Mouse (Mus musculus): ENCODE measurements around the gene Mdm2. TPM values are rescaled to one million over a fixed set of nuclear protein-coding genes. Genes with fewer than 3 reads are reported as not detected.

The Mdm2 gene
- polyA plus RNA-seq, 1 experiment from 2014 or later = 20.7 TPM

DNA sequence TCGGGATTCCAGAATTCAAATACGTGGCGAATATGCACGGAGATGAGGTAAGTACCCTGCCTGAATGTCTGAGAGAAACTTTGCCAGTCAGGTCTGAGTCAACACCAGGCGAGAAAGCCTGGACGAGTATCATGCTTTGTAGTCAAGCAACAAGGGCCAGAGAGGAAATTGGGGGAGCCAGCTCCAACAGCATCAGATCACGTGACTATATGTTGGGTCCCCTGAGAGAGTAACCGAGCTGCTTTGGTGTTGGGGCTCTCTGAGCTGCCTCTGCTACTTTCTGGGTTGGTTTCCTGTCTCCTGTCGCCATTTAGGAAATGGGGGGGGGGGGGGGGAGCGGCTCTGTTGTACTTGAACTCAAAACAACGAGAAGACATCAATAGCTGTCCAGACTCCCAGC lies 50.7 kb downstream of the Mdm2 start:
- no peaks in the 10 kb centered on the region for H3K9me3 ChIP-seq (replicated peaks; ENCODE audit: control insufficient read depth, low read length)
- ATAC-seq (ENCODE audit: low read depth) = no peak
- no peak overlapping the region for H3K4me2 ChIP-seq (ENCODE audit: low read depth, low read length)
- no peaks in the 10 kb centered on the region; the same call in 1 of the 2 replicates for H3K4me1 ChIP-seq (ENCODE audit: control insufficient read depth, low read depth, low read length)
- 41% methylated on average over 11 of the region's 11 CpGs for WGBS (ENCODE audit: insufficient replicate concordance)
- no peak overlapping the region for H3K27ac ChIP-seq (ENCODE audit: low read length)
- H3K36me3 ChIP-seq (ENCODE audit: control insufficient read depth, insufficient read depth) = no peaks in the 10 kb centered on the region
- H3K4me3 ChIP-seq (ENCODE audit: low read depth, low read length) = no peak overlapping the region
- H3K27me3 ChIP-seq (ENCODE audit: control insufficient read depth, insufficient read depth, low read depth, low read length) = no peaks in the 10 kb centered on the region
- no peak overlapping the region for H3K9ac ChIP-seq (ENCODE audit: low read depth, low read length)

DNA sequence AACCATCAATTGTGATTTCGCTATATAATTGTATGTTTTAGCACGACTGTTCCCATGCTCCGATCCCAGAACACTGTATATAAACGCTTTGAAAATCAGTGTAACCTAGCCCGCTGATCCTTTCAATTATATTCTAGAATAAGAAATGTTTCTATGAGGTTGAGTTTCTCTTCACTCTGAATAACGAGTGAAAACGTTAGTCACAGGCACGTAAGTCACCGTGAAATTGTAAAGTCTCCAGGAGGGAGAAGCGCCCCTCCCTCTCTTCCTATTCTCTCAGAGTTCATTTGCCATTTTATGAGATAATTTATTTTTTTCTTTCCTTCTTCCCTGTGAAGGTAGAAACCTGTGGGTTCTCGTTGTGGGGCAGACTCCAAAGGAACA lies 51.1 kb downstream of the Mdm2 start:
- Histone ChIP-seq H3K4me1 (ENCODE audit: control insufficient read depth, low read depth, low read length) (no peaks in the 10 kb centered on the region), H3K4me2 (ENCODE audit: low read depth, low read length) (no peak overlapping the region), H3K9ac (ENCODE audit: low read depth, low read length) (no peak overlapping the region), H3K36me3 (ENCODE audit: control insufficient read depth, insufficient read depth) (no peaks in the 10 kb centered on the region), H3K4me3 (ENCODE audit: low read depth, low read length) (no peak overlapping the region), H3K9me3 (replicated peaks; ENCODE audit: control insufficient read depth, low read length) (no peaks in the 10 kb centered on the region), H3K27ac (ENCODE audit: low read length) (no peak overlapping the region), H3K27me3 (ENCODE audit: control insufficient read depth, insufficient read depth, low read depth, low read length) (no peaks in the 10 kb centered on the region)
- 68% methylated on average over 11 of the region's 11 CpGs for WGBS (ENCODE audit: insufficient replicate concordance)
- no peak for ATAC-seq (ENCODE audit: low read depth)

DNA sequence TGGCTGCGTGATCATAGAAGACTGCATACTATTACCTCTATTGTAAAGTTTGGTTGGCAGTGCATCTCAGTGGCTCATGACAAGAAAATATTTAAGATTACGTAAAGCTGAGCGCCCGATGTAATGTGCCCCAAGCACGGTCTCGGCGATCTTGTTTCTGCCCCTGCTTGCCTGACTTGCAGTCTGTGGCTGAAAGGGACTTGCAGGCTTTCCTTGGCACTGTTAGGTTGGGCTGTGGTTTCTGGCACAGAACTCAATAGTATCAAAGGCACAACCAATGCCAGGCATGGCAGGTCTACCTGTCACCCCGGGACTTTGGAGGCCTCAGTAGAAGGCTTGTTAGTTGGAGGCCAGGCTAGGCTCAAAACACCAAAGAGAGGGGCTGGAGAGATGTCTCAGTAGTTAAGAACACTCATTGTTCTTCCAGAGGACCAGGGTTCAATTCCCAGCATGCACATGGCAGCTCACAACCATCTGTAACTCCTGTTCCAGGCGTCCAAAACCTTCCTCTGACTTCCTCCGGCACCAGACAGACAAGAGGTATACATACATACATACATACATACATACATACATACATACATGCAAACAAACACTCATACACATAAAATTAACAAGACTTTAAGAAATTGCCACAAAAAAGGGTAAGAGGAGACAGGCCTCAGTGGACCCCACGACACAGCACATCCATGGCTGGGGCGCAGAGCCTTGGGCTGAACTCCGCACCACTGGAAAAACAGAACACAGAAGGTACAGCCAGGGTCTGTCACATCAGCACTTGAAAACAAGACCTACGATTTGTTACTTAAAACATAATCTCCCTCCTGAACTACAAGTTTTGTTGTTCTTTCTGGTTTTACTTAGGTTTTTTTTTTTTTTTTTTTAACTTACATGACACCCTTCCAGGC lies 51.8 kb downstream of the Mdm2 start:
- Histone ChIP-seq H3K36me3 (ENCODE audit: control insufficient read depth, insufficient read depth) (no peaks in the 10 kb centered on the region), H3K4me3 (ENCODE audit: low read depth, low read length) (no peak overlapping the region), H3K9ac (ENCODE audit: low read depth, low read length) (no peak overlapping the region), H3K27me3 (ENCODE audit: control insufficient read depth, insufficient read depth, low read depth, low read length) (no peaks in the 10 kb centered on the region), H3K4me2 (ENCODE audit: low read depth, low read length) (no peak overlapping the region), H3K27ac (ENCODE audit: low read length) (no peak overlapping the region), H3K4me1 (ENCODE audit: control insufficient read depth, low read depth, low read length) (no peaks in the 10 kb centered on the region), H3K9me3 (replicated peaks; ENCODE audit: control insufficient read depth, low read length) (no peaks in the 10 kb centered on the region)
- no peak for ATAC-seq (ENCODE audit: low read depth)
- 76% methylated on average over 14 of the region's 14 CpGs for WGBS (ENCODE audit: insufficient replicate concordance)

DNA sequence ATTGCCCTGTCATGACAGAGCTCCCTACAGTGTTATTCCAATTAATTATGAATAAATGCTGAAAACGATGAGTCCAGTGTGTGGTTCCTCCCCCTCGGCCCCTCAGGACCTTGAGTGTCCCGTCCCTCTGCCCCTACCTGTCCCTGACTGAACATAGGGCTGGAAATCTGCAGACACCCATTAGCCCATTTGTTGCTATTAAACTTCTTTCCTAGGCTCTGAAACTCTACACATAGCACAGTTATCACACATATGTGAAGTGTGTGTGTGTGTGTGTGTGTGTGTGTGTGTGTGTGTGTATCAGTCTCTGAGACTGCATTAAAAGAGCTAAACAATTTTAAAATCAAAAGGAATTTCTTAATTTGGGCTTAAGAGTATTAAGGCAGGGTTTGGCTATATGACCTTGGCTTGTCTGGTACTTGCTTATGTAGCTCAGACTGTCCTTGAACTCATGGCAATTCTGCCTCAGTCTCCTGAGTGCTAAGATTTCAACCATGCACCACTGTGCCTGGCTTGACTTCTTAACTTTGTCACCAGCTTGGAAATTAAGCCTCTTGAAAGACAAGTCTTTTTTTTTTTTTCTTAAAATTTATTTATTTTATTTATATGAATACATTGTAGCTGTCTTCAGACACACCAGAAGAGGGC lies 52.8 kb downstream of the Mdm2 start:
- H3K9ac ChIP-seq (ENCODE audit: low read depth, low read length) = no peak overlapping the region
- H3K4me3 ChIP-seq (ENCODE audit: low read depth, low read length) = no peak overlapping the region
- H3K27me3 ChIP-seq (ENCODE audit: control insufficient read depth, insufficient read depth, low read depth, low read length) = no peaks in the 10 kb centered on the region
- 65% methylated on average over 3 of the region's 3 CpGs for WGBS (ENCODE audit: insufficient replicate concordance)
- H3K27ac ChIP-seq (ENCODE audit: low read length) = no peak overlapping the region
- no peaks in the 10 kb centered on the region for H3K36me3 ChIP-seq (ENCODE audit: control insufficient read depth, insufficient read depth)
- ATAC-seq (ENCODE audit: low read depth) = no peak
- H3K4me1 ChIP-seq (ENCODE audit: control insufficient read depth, low read depth, low read length) = no peaks in the 10 kb centered on the region
- H3K9me3 ChIP-seq (replicated peaks; ENCODE audit: control insufficient read depth, low read length) = no peaks in the 10 kb centered on the region
- no peak overlapping the region for H3K4me2 ChIP-seq (ENCODE audit: low read depth, low read length)

DNA sequence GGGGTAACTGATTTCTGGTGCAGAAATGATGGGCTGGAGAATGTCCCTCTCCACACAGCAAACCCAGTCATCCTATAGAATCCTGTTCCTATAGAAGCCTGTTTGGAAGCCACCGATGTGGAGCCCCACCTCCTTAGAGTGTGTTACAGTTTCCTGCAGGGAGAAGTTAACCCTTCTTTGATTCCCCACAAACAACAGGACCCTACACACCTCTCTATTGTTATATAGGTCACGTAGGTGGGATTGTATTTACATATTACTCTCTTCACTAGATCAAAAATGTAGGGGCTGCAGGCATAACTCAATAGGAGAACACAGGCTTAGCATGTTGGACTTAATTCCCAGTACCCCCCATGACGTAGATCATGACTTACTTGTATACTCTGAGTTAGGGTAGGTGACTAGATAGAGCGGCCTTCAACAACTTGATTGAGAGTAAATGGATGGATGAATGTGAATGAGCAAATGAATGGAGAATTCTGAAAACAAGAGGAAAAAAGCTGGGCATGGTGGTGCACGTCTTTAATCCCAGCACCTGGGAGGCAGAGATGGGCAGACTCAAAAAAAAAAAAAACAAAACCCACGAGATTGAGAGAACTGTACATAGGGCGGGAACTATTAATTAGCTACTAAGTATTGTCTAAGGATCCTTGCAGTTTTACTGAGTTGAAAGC lies 53.4 kb downstream of the Mdm2 start:
- no peak for ATAC-seq (ENCODE audit: low read depth)
- no peaks in the 10 kb centered on the region for H3K27me3 ChIP-seq (ENCODE audit: control insufficient read depth, insufficient read depth, low read depth, low read length)
- H3K9ac ChIP-seq (ENCODE audit: low read depth, low read length) = no peak overlapping the region
- no peak overlapping the region for H3K4me3 ChIP-seq (ENCODE audit: low read depth, low read length)
- H3K9me3 ChIP-seq (replicated peaks; ENCODE audit: control insufficient read depth, low read length) = no peaks in the 10 kb centered on the region
- H3K27ac ChIP-seq (ENCODE audit: low read length) = no peak overlapping the region
- no peaks in the 10 kb centered on the region for H3K4me1 ChIP-seq (ENCODE audit: control insufficient read depth, low read depth, low read length)
- H3K4me2 ChIP-seq (ENCODE audit: low read depth, low read length) = no peak overlapping the region
- H3K36me3 ChIP-seq (ENCODE audit: control insufficient read depth, insufficient read depth) = no peaks in the 10 kb centered on the region
- WGBS (ENCODE audit: insufficient replicate concordance) = 66% methylated on average over 7 of the region's 7 CpGs

DNA sequence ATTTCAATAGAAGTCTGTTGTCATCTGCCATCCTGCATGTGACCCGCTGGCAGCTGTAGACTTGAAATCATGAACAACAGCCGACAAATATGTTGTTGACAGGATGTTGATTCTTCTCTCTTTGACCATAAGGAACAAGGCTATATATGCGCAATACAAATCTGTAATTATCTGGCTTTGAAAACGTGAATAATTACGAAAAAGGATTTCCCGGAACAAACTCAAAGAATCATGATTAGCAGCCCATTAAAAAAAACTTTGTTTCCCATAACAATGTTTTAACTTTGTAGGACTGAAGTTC lies 53.9 kb downstream of the Mdm2 start:
- H3K9me3 ChIP-seq (replicated peaks; ENCODE audit: control insufficient read depth, low read length) = no peaks in the 10 kb centered on the region
- no peak for ATAC-seq (ENCODE audit: low read depth)
- no peaks in the 10 kb centered on the region for H3K4me1 ChIP-seq (ENCODE audit: control insufficient read depth, low read depth, low read length)
- no peaks in the 10 kb centered on the region for H3K36me3 ChIP-seq (ENCODE audit: control insufficient read depth, insufficient read depth)
- no peak overlapping the region for H3K4me2 ChIP-seq (ENCODE audit: low read depth, low read length)
- no peaks in the 10 kb centered on the region for H3K27me3 ChIP-seq (ENCODE audit: control insufficient read depth, insufficient read depth, low read depth, low read length)
- WGBS (ENCODE audit: insufficient replicate concordance) = 66% methylated on average over 6 of the region's 6 CpGs
- H3K9ac ChIP-seq (ENCODE audit: low read depth, low read length) = no peak overlapping the region
- H3K27ac ChIP-seq (ENCODE audit: low read length) = no peak overlapping the region
- no peak overlapping the region for H3K4me3 ChIP-seq (ENCODE audit: low read depth, low read length)

DNA sequence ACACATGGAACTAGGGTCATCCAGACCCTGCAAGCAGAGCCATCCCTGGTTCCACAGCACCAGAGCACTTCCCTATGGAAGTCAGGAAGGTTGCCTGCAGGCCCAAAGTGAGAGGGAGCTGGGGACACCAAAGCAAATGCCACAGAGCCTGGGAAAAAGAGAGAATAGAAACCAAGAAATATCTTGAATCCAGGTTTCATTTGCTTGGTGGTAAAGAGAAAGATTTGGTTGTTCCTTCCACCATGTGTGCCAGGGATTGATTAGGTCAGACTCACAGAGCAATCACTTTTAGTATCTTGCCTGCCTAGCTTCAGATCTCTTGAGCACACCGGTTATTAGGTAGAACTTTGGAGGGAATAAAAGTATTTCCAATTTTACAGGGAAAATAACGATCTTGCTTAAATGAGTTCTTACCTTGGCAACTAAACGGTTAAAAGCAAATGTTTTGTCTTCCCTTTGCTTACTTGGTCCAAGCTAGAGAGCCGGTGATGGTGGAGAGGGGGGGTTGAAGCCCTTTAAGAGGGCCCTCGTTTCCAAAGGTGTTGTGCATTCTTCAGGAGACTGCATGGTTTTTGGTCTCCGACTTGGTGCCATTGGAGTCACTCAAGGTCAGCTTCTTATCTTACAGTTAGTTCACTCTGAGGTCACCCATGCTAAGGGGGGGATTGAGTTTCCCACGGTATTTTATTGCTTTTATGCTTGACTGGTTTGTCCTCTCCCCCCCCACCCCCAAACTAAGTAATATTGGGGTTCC lies 54.5 kb downstream of the Mdm2 start:
- no peaks in the 10 kb centered on the region for H3K4me1 ChIP-seq (ENCODE audit: control insufficient read depth, low read depth, low read length)
- 46% methylated on average over 7 of the region's 7 CpGs for WGBS (ENCODE audit: insufficient replicate concordance)
- no peak for ATAC-seq (ENCODE audit: low read depth)
- H3K4me2 ChIP-seq (ENCODE audit: low read depth, low read length) = no peak overlapping the region
- no peak overlapping the region for H3K9ac ChIP-seq (ENCODE audit: low read depth, low read length)
- no peaks in the 10 kb centered on the region for H3K36me3 ChIP-seq (ENCODE audit: control insufficient read depth, insufficient read depth)
- no peaks in the 10 kb centered on the region for H3K27me3 ChIP-seq (ENCODE audit: control insufficient read depth, insufficient read depth, low read depth, low read length)
- H3K27ac ChIP-seq (ENCODE audit: low read length) = no peak overlapping the region
- H3K9me3 ChIP-seq (replicated peaks; ENCODE audit: control insufficient read depth, low read length) = no peaks in the 10 kb centered on the region
- H3K4me3 ChIP-seq (ENCODE audit: low read depth, low read length) = no peak overlapping the region

DNA sequence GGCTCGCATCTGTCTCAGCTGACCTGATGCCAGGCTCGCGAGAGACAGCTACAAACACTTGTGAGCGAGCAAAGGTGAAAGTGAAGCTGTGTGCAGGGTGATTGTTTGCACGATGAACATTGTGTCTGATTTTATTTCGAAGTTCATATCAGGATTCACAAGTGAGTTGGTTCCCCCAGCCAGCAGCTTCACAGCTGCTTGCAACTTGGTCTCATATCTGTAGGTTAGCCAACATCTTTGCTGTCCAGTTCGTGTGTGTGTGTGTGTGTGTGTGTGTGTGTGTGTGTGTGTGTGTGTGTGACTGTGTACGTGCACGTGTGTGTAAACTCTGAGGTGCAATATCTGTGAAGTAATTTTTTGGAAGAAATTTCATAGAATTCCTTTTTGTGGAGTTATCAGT lies 55.1 kb downstream of the Mdm2 start:
- ATAC-seq (ENCODE audit: low read depth) = no peak
- Histone ChIP-seq H3K4me2 (ENCODE audit: low read depth, low read length) (no peak overlapping the region), H3K4me1 (ENCODE audit: control insufficient read depth, low read depth, low read length) (no peaks in the 10 kb centered on the region), H3K9ac (ENCODE audit: low read depth, low read length) (no peak overlapping the region), H3K9me3 (replicated peaks; ENCODE audit: control insufficient read depth, low read length) (no peaks in the 10 kb centered on the region), H3K27me3 (ENCODE audit: control insufficient read depth, insufficient read depth, low read depth, low read length) (no peaks in the 10 kb centered on the region), H3K27ac (ENCODE audit: low read length) (no peak overlapping the region), H3K36me3 (ENCODE audit: control insufficient read depth, insufficient read depth) (no peaks in the 10 kb centered on the region), H3K4me3 (ENCODE audit: low read depth, low read length) (no peak overlapping the region)
- 66% methylated on average over 9 of the region's 9 CpGs for WGBS (ENCODE audit: insufficient replicate concordance)
